In the genomic region with DNA sequence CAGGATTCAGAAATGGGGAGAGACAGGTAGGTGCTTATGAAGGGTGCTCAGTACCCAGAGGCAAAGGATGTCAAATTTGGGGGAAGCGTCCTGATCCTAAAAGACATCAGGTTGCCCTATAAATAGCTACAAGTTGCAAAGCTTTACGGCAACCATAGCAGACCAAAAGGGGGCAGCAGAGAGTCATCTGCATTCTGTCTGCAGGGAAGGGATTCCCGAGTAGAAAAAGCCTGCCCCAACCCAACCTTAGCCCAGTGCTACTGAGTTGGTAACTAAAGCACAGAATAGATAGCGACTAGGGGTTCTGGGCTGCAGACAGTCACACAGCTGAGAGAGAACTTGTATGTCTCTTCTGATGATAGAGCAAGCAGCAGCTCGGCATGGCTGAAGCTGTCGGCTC, we compare ENCODE assay signal across 9 mouse cellular contexts. TPM values are rescaled to one million over a fixed set of nuclear protein-coding genes. Genes with fewer than 3 reads are reported as not detected.
A peak's percentile ranks its signal among the peaks of the same experiment; 100 is the strongest.
DNase-seq lines count a peak whose midpoint lies in the region; ATAC-seq and TF ChIP-seq lines count a peak whose summit lies in the region.
"Had no signal": no experiment of that assay in that cellular context is flagged by ENCODE, and none has a peak within 500 bp of the region (broad histone marks: within the 10 kb centered on the region; RNA-seq: fewer than 3 reads in every experiment).

No protein-coding gene starts in this region.

- H3K4me1 ChIP-seq in embryonic facial prominence, embryonic 10.5 days: peaks cover 22% of the 10 kb centered on the region
- H3K4me1 ChIP-seq in liver, embryonic 14.5 days (replicated peaks; ENCODE audit: control insufficient read depth in 2 of 2, insufficient read depth in 2 of 2, low read length in 1 of 2): no peaks in the 10 kb centered on the region
- no peaks in the 10 kb centered on the region for H3K4me1 ChIP-seq in neural tube, embryonic 14.5 days (ENCODE audit: control insufficient read depth, insufficient read depth, low read length)
- no peaks in the 10 kb centered on the region for H3K4me1 ChIP-seq in thymus, adult 2 months (replicated peaks; ENCODE audit: control insufficient read depth, insufficient read depth, low read length)

- H3K27me3 ChIP-seq in embryonic facial prominence, embryonic 10.5 days (replicated peaks; ENCODE audit: low read depth, poor library complexity, severe bottlenecking): no peaks in the 10 kb centered on the region
- no peaks in the 10 kb centered on the region for H3K27me3 ChIP-seq in liver, embryonic 14.5 days (ENCODE audit: control insufficient read depth, insufficient read depth, low read length)
- no peaks in the 10 kb centered on the region for H3K27me3 ChIP-seq in neural tube, embryonic 14.5 days (ENCODE audit: control insufficient read depth, insufficient read depth, low read length)
- no peaks in the 10 kb centered on the region for H3K27me3 ChIP-seq in thymus, adult 2 months (ENCODE audit: control insufficient read depth, insufficient read depth, low read length)

- no peak overlapping the region for H3K4me3 ChIP-seq in embryonic facial prominence, embryonic 10.5 days
- no peak overlapping the region for H3K4me3 ChIP-seq in liver, embryonic 14.5 days (ENCODE audit: insufficient read depth in 1 of 2, low read depth in 2 of 2, low read length in 2 of 2)
- H3K4me3 ChIP-seq in neural tube, embryonic 14.5 days (ENCODE audit: low read depth, low read length): no peak overlapping the region
- no peak overlapping the region for H3K4me3 ChIP-seq in thymus, adult 2 months (ENCODE audit: control insufficient read depth, insufficient read depth, low read length)
- H3K4me3 ChIP-seq: erythroblast, embryonic 14.5 days had no signal

- peak; percentile 84 for TF ChIP-seq CTCF in liver, embryonic 14.5 days (IDR thresholded peaks at IDR 0.05; ENCODE audit: low read depth)
- TF ChIP-seq CTCF in thymus, adult 2 months (IDR thresholded peaks at IDR 0.05; ENCODE audit: borderline replicate concordance, control insufficient read depth, extremely low read depth, insufficient read depth, low read length, poor library complexity): no peak

- TF ChIP-seq POLR2A in thymus, adult 2 months (IDR thresholded peaks at IDR 0.05; ENCODE audit: control insufficient read depth, extremely low read depth, insufficient read depth, low read length, poor library complexity): no peak

- peaks cover 26% of the 10 kb centered on the region for H3K36me3 ChIP-seq in embryonic facial prominence, embryonic 10.5 days (replicated peaks)
- no peaks in the 10 kb centered on the region for H3K36me3 ChIP-seq in liver, embryonic 14.5 days (replicated peaks; ENCODE audit: control insufficient read depth, insufficient read depth, low read depth)
- no peaks in the 10 kb centered on the region for H3K36me3 ChIP-seq in neural tube, embryonic 14.5 days (ENCODE audit: control insufficient read depth, insufficient read depth, low read length)
- H3K36me3 ChIP-seq in thymus, adult 2 months (ENCODE audit: control insufficient read depth, insufficient read depth, low read length): no peaks in the 10 kb centered on the region

- no peak overlapping the region for H3K27ac ChIP-seq in embryonic facial prominence, embryonic 10.5 days (replicated peaks)
- no peak overlapping the region for H3K27ac ChIP-seq in liver, embryonic 14.5 days
- H3K27ac ChIP-seq in neural tube, embryonic 14.5 days (ENCODE audit: low read depth, low read length): no peak overlapping the region
- no peak overlapping the region for H3K27ac ChIP-seq in thymus, adult 2 months (ENCODE audit: control insufficient read depth, insufficient read depth, low read length)

- peak; percentile 71 for DNase-seq in CD4-positive, CD25-positive, alpha-beta regulatory T cell, adult 2 months (ENCODE audit: low read depth, low spot score)
- peak; percentile 83 to 90 for DNase-seq in adrenal gland, postnatal 36 days
- peak; percentile 82 for DNase-seq in embryonic facial prominence, embryonic 10.5 days (ENCODE audit: low spot score)
- peak; percentile 73 to 91 for DNase-seq in heart, adult 18-20 months
- DNase-seq in kidney, postnatal 14 days: peak; percentile 80
- peak; percentile 24 to 31 (median 26) for DNase-seq in liver, embryonic 14.5 days (ENCODE audit: low read depth in 3 of 3, low spot score in 3 of 3)
- peak; percentile 65 for DNase-seq in thymus, adult 2 months

- ATAC-seq in liver, embryonic 14.5 days (ENCODE audit: insufficient read depth): no peak
- ATAC-seq in neural tube, embryonic 14.5 days (ENCODE audit: low read depth): peak; percentile 70; the same call in 1 of the 2 replicates

- no peak overlapping the region for H3K4me2 ChIP-seq in liver, embryonic 14.5 days (ENCODE audit: low read depth)
- no peak overlapping the region for H3K4me2 ChIP-seq in neural tube, embryonic 14.5 days (ENCODE audit: low read depth, low read length)

- H3K9me3 ChIP-seq in embryonic facial prominence, embryonic 10.5 days: no peaks in the 10 kb centered on the region
- no peaks in the 10 kb centered on the region for H3K9me3 ChIP-seq in liver, embryonic 14.5 days (ENCODE audit: control insufficient read depth, low read length)
- no peaks in the 10 kb centered on the region for H3K9me3 ChIP-seq in neural tube, embryonic 14.5 days (ENCODE audit: control insufficient read depth, low read length)

- WGBS in embryonic facial prominence, embryonic 10.5 days: 42% methylated on average over 6 of the region's 6 CpGs
- WGBS in liver, embryonic 14.5 days (ENCODE audit: insufficient replicate concordance): 38% methylated on average over 6 of the region's 6 CpGs
- 32% methylated on average over 6 of the region's 6 CpGs for WGBS in neural tube, embryonic 14.5 days
- 42% methylated on average over 6 of the region's 6 CpGs for WGBS in thymus, adult 2 months

- no peak overlapping the region for H3K9ac ChIP-seq in liver, embryonic 14.5 days (replicated peaks)
- H3K9ac ChIP-seq in neural tube, embryonic 14.5 days (replicated peaks; ENCODE audit: low read depth, low read length): no peak overlapping the region

- no peak for TF ChIP-seq EP300 in liver, embryonic 14.5 days (IDR thresholded peaks at IDR 0.05; ENCODE audit: low read depth)

RNA-seq across cellular contexts. Expression of a gene that starts 31.0 kb away (rescaled TPM):
- total RNA-seq in adrenal gland, postnatal 36 days (2021): 10 to 100 TPM; 43.8 to 51.0 TPM
- polyA plus RNA-seq in embryonic facial prominence, embryonic 10.5 days (2016; fragmentation: Nextera tagmentation; extraction: Ambion mirVana): 82.8 and 88.2 TPM in 2 replicates
- total RNA-seq in heart, adult 18-20 months (2021): 10 to 100 TPM; 49.5 to 50.0 TPM
- 10.8 and 14.4 TPM in 2 replicates for polyA plus RNA-seq in liver, embryonic 14.5 days (2012; rRNA removed)
- 21.5 and 24.6 TPM in 2 replicates for polyA plus RNA-seq in liver, embryonic 14.5 days (2014; fragmentation: Nextera tagmentation; extraction: Ambion mirVana)
- 40.2 and 43.4 TPM in 2 replicates for polyA plus RNA-seq in neural tube, embryonic 14.5 days (2014; fragmentation: Nextera tagmentation; extraction: Ambion mirVana)
- 12.7 and 16.1 TPM in 2 replicates for polyA plus RNA-seq in thymus, adult 2 months (2012; rRNA removed)

RNA-seq across cellular contexts. Expression of a gene that starts 31.0 kb away (rescaled TPM):
- 10 to 100 TPM; 26.7 to 41.3 TPM for total RNA-seq in adrenal gland, postnatal 36 days (2021)
- 52.9 and 55.0 TPM in 2 replicates for polyA plus RNA-seq in embryonic facial prominence, embryonic 10.5 days (2016; fragmentation: Nextera tagmentation; extraction: Ambion mirVana)
- 10 to 100 TPM; 55.4 to 60.7 TPM for total RNA-seq in heart, adult 18-20 months (2021)
- polyA plus RNA-seq in liver, embryonic 14.5 days (2012; rRNA removed): 9.0 and 13.3 TPM in 2 replicates
- 28.4 and 31.4 TPM in 2 replicates for polyA plus RNA-seq in liver, embryonic 14.5 days (2014; fragmentation: Nextera tagmentation; extraction: Ambion mirVana)
- polyA plus RNA-seq in neural tube, embryonic 14.5 days (2014; fragmentation: Nextera tagmentation; extraction: Ambion mirVana): 61.4 and 62.1 TPM in 2 replicates
- 19.2 and 20.6 TPM in 2 replicates for polyA plus RNA-seq in thymus, adult 2 months (2012; rRNA removed)

Comparison
In these comparisons a context has a peak if more than half of its experiments do, and no peak if none do; other contexts are left out.
1. DNase-seq: peak in every context shown above with its lines; median percentile 86 in adrenal gland, postnatal 36 days; 82 in embryonic facial prominence, embryonic 10.5 days; 82 in heart, adult 18-20 months; 80 in kidney, postnatal 14 days; 71 in CD4-positive, CD25-positive, alpha-beta regulatory T cell, adult 2 months; 65 in thymus, adult 2 months; 26 in liver, embryonic 14.5 days.